Mouse (Mus musculus) ES-CJ7 (cell line): ENCODE results near the gene Tnrc6c.

Source experiments
- DNase-seq: peaks from one replicate; pipeline ENCODE4 v3.0.0; 2011; ENCODE audit warnings: low read depth, low spot score

The Tnrc6c gene

GRCm38 (mm10) chr11:117653491-117654351, at the start of gene Tnrc6c:
Gene Tnrc6c, plus strand, starts transcription at chr11:117654289.
- DNase-seq, result peak; percentile 89

- DNase-seq, result no peak
Observed at GRCm38 (mm10) chr11:117606137-117606536, 48.0 kb upstream of the Tnrc6c start.

- DNase-seq, result peak; percentile 85
Observed at GRCm38 (mm10) chr11:117606605-117607203, 47.4 kb upstream of the Tnrc6c start.

- DNase-seq, result peak; percentile 78
Observed at GRCm38 (mm10) chr11:117608141-117608789, 45.8 kb upstream of the Tnrc6c start.

- peak; percentile 73 for DNase-seq
Observed at GRCm38 (mm10) chr11:117608976-117609375, 45.1 kb upstream of the Tnrc6c start.

- DNase-seq, result no peak
Observed at GRCm38 (mm10) chr11:117610589-117610988, 43.5 kb upstream of the Tnrc6c start.

GRCm38 (mm10) chr11:117611068-117611467, 43.0 kb upstream of the Tnrc6c start:
- DNase-seq, result peak; percentile 96

- DNase-seq, result no peak
Observed at GRCm38 (mm10) chr11:117611860-117612259, 42.2 kb upstream of the Tnrc6c start.

GRCm38 (mm10) chr11:117612885-117613284, 41.2 kb upstream of the Tnrc6c start:
- DNase-seq, result no peak

- DNase-seq, result no peak
Observed at GRCm38 (mm10) chr11:117617368-117617908, 36.7 kb upstream of the Tnrc6c start.

GRCm38 (mm10) chr11:117618214-117618613, 35.9 kb upstream of the Tnrc6c start:
- DNase-seq, result no peak

- no peak for DNase-seq
Observed at GRCm38 (mm10) chr11:117618774-117619173, 35.3 kb upstream of the Tnrc6c start.

GRCm38 (mm10) chr11:117619581-117619980, 34.5 kb upstream of the Tnrc6c start:
- DNase-seq, result no peak

- no peak for DNase-seq
Observed at GRCm38 (mm10) chr11:117625196-117625595, 28.9 kb upstream of the Tnrc6c start.

GRCm38 (mm10) chr11:117626557-117626956, 27.5 kb upstream of the Tnrc6c start:
- no peak for DNase-seq

- peak; percentile 72 for DNase-seq
Observed at GRCm38 (mm10) chr11:117627060-117627562, 27.0 kb upstream of the Tnrc6c start.

- no peak for DNase-seq
Observed at GRCm38 (mm10) chr11:117627746-117628311, 26.3 kb upstream of the Tnrc6c start.

GRCm38 (mm10) chr11:117628312-117628779, 25.7 kb upstream of the Tnrc6c start:
- peak; percentile 54 for DNase-seq

GRCm38 (mm10) chr11:117629865-117630264, 24.2 kb upstream of the Tnrc6c start:
- peak; percentile 68 for DNase-seq

- no peak for DNase-seq
Observed at GRCm38 (mm10) chr11:117630868-117631565, 23.1 kb upstream of the Tnrc6c start.

GRCm38 (mm10) chr11:117633310-117633709, 20.8 kb upstream of the Tnrc6c start:
- DNase-seq, result no peak
